Comparison of ENCODE assay signal across 15 mouse cellular contexts in the genomic region with DNA sequence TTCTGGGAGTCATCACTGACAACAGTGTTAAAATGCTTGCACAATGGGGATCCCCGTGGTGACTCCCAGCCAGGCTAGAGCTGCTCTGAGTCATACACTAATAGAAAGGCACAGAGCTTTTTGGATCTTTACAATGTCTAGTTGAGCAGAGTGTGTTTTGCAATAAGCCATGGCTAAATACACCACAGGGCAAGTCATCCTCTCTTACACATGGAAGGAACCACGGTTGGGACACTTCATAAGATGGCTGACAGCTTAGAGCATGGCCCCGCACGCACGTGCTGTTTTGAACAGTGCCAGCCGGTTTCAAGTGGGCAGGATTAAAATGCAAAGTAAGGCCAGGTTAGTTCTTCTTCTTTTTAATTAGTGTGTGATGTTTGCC.
A peak's percentile ranks its signal among the peaks of the same experiment; 100 is the strongest.
DNase-seq lines count a peak whose midpoint lies in the region; ATAC-seq and TF ChIP-seq lines count a peak whose summit lies in the region.
"Had no signal": no experiment of that assay in that cellular context is flagged by ENCODE, and none has a peak within 500 bp of the region (broad histone marks: within the 10 kb centered on the region; RNA-seq: fewer than 3 reads in every experiment).

No protein-coding gene starts in this region.

- H3K79me2 ChIP-seq in heart, adult 2 months (replicated peaks; ENCODE audit: control insufficient read depth, insufficient read depth, low read length): no peaks in the 10 kb centered on the region

- no peaks in the 10 kb centered on the region for H3K9me3 ChIP-seq in heart, embryonic 11.5 days (replicated peaks; ENCODE audit: control insufficient read depth, low read length)
- H3K9me3 ChIP-seq: forebrain, embryonic 10.5 days; neural tube, embryonic 12.5 days had no signal

- TF ChIP-seq EP300 in heart, adult 2 months (IDR thresholded peaks at IDR 0.05; ENCODE audit: insufficient read depth, low read depth, low read length): no peak

- H3K4me1 ChIP-seq in heart, embryonic 11.5 days (ENCODE audit: control insufficient read depth, insufficient read depth, low read length): 0 out of 2 replicates have a peak, but pooled peaks cover 4% of the 10 kb centered on the region
- no peaks in the 10 kb centered on the region for H3K4me1 ChIP-seq in heart, adult 2 months (ENCODE audit: control insufficient read depth, insufficient read depth, low read length)

- no peak overlapping the region for H3K27ac ChIP-seq in heart, embryonic 11.5 days (ENCODE audit: low read depth, low read length)
- H3K27ac ChIP-seq in heart, adult 2 months: no peak overlapping the region
- H3K27ac ChIP-seq: forebrain, embryonic 10.5 days; neural tube, embryonic 12.5 days had no signal

- H3K9ac ChIP-seq in heart, embryonic 11.5 days (ENCODE audit: low read depth, low read length): no peak overlapping the region
- H3K9ac ChIP-seq in heart, adult 2 months (ENCODE audit: low read depth, low read length): no peak overlapping the region
- H3K9ac ChIP-seq: neural tube, embryonic 12.5 days had no signal

- intact Hi-C loops in gastrocnemius, postnatal 14 days (cut with DNase I; ENCODE audit: low total_unique reads): no loop called here
- intact Hi-C loops in heart, adult 2 months (cut with DNase I): no loop called here

- no peak for ATAC-seq in heart, embryonic 11.5 days (replicated peaks; ENCODE audit: insufficient number of reproducible peaks, low FRiP score, low TSS enrichment)
- peak; percentile 97 for ATAC-seq in megakaryocyte, adult 5-6 weeks (ENCODE audit: poor library complexity, severe bottlenecking)

- H3K36me3 ChIP-seq in heart, embryonic 11.5 days (ENCODE audit: control insufficient read depth, insufficient read depth, low read length): no peaks in the 10 kb centered on the region
- no peaks in the 10 kb centered on the region for H3K36me3 ChIP-seq in heart, adult 2 months (ENCODE audit: control insufficient read depth, insufficient read depth, low read length)
- H3K36me3 ChIP-seq: forebrain, embryonic 10.5 days; neural tube, embryonic 12.5 days had no signal

- H3K27me3 ChIP-seq in heart, embryonic 11.5 days (ENCODE audit: control insufficient read depth, insufficient read depth, low read length): no peaks in the 10 kb centered on the region
- no peaks in the 10 kb centered on the region for H3K27me3 ChIP-seq in heart, adult 2 months (ENCODE audit: control insufficient read depth, insufficient read depth, low read length)
- H3K27me3 ChIP-seq: neural tube, embryonic 12.5 days had no signal

- 85% methylated on average over 6 of the region's 6 CpGs for WGBS in heart, embryonic 11.5 days (ENCODE audit: insufficient replicate concordance)
- 74% methylated on average over 6 of the region's 6 CpGs for WGBS in heart, adult 2 months

- TF ChIP-seq POLR2A in heart, adult 2 months (IDR thresholded peaks at IDR 0.05; ENCODE audit: insufficient read depth, low read depth, low read length): no peak

- TF ChIP-seq CTCF in heart, adult 2 months (IDR thresholded peaks at IDR 0.05): no peak

- DNase-seq in heart, adult 11 months: peak; percentile 80
- DNase-seq in 3134 (ENCODE audit: extremely low read depth, insufficient read length, low spot score): peak; percentile 12
- DNase-seq in NIH3T3 (ENCODE audit: low read depth): peak; percentile 68
- no peak for DNase-seq in gastrocnemius, postnatal 14 days
- DNase-seq in heart, adult 2 months: no peak
- no peak for DNase-seq in ovary, adult 18-20 months (ENCODE audit: low spot score)
- DNase-seq: cerebellum, adult 11 months; heart, adult 18-20 months; heart, postnatal 4 days; layer of hippocampus, postnatal 36 days; right cerebral cortex, postnatal 25 days had no signal

- H3K4me2 ChIP-seq in heart, embryonic 11.5 days: no peak overlapping the region
- H3K4me2 ChIP-seq: neural tube, embryonic 12.5 days had no signal

- H3K4me3 ChIP-seq in heart, embryonic 11.5 days (ENCODE audit: low read depth, low read length): no peak overlapping the region
- H3K4me3 ChIP-seq in heart, adult 2 months: no peak overlapping the region
- H3K4me3 ChIP-seq: forebrain, embryonic 10.5 days; neural tube, embryonic 12.5 days had no signal

Comparison
In these comparisons a context has a peak if more than half of its experiments do, and no peak if none do; other contexts are left out.
1. DNase-seq: peak in heart, adult 11 months (single experiment), 3134 (single experiment) and NIH3T3 (single experiment); none in gastrocnemius, postnatal 14 days (single experiment), heart, adult 2 months (0 of 2) and ovary, adult 18-20 months (single experiment).